In the genomic region with DNA sequence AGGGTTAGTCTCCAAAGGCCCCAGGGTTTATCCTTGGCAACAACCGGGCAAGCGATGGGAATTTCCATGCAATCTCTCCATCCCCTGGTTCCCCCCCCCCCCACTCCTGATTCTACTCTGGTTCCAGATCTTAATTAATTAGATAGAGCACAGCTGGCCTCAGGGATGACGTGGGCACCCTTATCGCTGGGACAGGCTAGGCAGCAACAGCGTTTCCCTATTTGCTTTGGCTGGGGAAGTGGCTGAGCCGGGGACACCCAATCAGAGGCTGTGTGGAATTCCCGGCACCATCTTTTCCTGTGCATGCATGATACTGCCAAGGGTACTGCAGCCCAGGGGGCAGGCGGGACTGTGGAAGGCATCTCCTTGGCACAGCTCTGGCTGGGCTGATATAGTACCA, we compare ENCODE assay signal across 11 mouse cellular contexts. TPM values are rescaled to one million over a fixed set of nuclear protein-coding genes. Genes with fewer than 3 reads are reported as not detected.
A peak's percentile ranks its signal among the peaks of the same experiment; 100 is the strongest.
DNase-seq lines count a peak whose midpoint lies in the region; ATAC-seq and TF ChIP-seq lines count a peak whose summit lies in the region.
"Had no signal": no experiment of that assay in that cellular context is flagged by ENCODE, and none has a peak within 500 bp of the region (broad histone marks: within the 10 kb centered on the region; RNA-seq: fewer than 3 reads in every experiment).

No protein-coding gene starts in this region.

- peak overlapping the region; percentile 91 for H3K4me2 ChIP-seq in kidney, embryonic 16.5 days (replicated peaks; ENCODE audit: low read depth, low read length)
- H3K4me2 ChIP-seq: liver, embryonic 11.5 days had no signal

- 0 out of 2 replicates have a peak, but pooled peaks cover 5% of the 10 kb centered on the region for H3K27me3 ChIP-seq in heart, embryonic 10.5 days (ENCODE audit: insufficient read depth, poor library complexity, severe bottlenecking)
- 0 out of 2 replicates have a peak, but pooled peaks cover 3% of the 10 kb centered on the region for H3K27me3 ChIP-seq in kidney, embryonic 16.5 days (ENCODE audit: insufficient read depth, low read length)

- peaks cover 20% of the 10 kb centered on the region; the same call in 1 of the 2 replicates for H3K36me3 ChIP-seq in heart, embryonic 10.5 days
- H3K36me3 ChIP-seq in kidney, embryonic 16.5 days (ENCODE audit: insufficient read depth, low read length) = peaks cover 11% of the 10 kb centered on the region
- H3K36me3 ChIP-seq: G1E had no signal

- H3K9ac ChIP-seq in kidney, embryonic 16.5 days (replicated peaks; ENCODE audit: low read length) = no peak overlapping the region

- no peaks in the 10 kb centered on the region for H3K9me3 ChIP-seq in heart, embryonic 10.5 days
- H3K9me3 ChIP-seq in kidney, embryonic 16.5 days (ENCODE audit: low read length) = no peaks in the 10 kb centered on the region
- H3K9me3 ChIP-seq: midbrain, embryonic 10.5 days had no signal

- peaks cover 34% of the 10 kb centered on the region for H3K4me1 ChIP-seq in heart, embryonic 10.5 days
- peaks cover 21% of the 10 kb centered on the region for H3K4me1 ChIP-seq in kidney, embryonic 16.5 days (ENCODE audit: insufficient read depth, low read length)

- H3K27ac ChIP-seq in layer of hippocampus, adult 2 months = no peak overlapping the region
- H3K27ac ChIP-seq in heart, embryonic 10.5 days = no peak overlapping the region
- H3K27ac ChIP-seq in kidney, embryonic 16.5 days (ENCODE audit: low read length) = no peak overlapping the region
- H3K27ac ChIP-seq: midbrain, embryonic 10.5 days had no signal

- no peak for DNase-seq in layer of hippocampus, adult 2 months (ENCODE audit: low spot score in 2 of 2)
- no peak for DNase-seq in layer of hippocampus, adult 11-12 months (ENCODE audit: low spot score)
- peak; percentile 35 for DNase-seq in brain, embryonic 14.5 days (ENCODE audit: low read depth)
- DNase-seq in heart, embryonic 10.5 days (ENCODE audit: low spot score) = peak; percentile 73
- DNase-seq in cerebellum, adult 9-11 months = no peak
- no peak for DNase-seq in frontal cortex, adult 2 months (ENCODE audit: extremely low spot score in 1 of 2, low spot score in 1 of 2)
- DNase-seq in urinary bladder, postnatal 36 days (ENCODE audit: low spot score in 2 of 2) = no peak

- no peak overlapping the region for H3K4me3 ChIP-seq in layer of hippocampus, adult 2 months
- H3K4me3 ChIP-seq in heart, embryonic 10.5 days = no peak overlapping the region
- no peak overlapping the region for H3K4me3 ChIP-seq in kidney, embryonic 16.5 days (ENCODE audit: low read length)
- H3K4me3 ChIP-seq: midbrain, embryonic 10.5 days had no signal

- TF ChIP-seq CTCF in layer of hippocampus, adult 2 months (conservative IDR thresholded peaks at IDR 0.05) = peak; percentile 30
- TF ChIP-seq CTCF in brain, embryonic 14.5 days (IDR thresholded peaks at IDR 0.05; ENCODE audit: borderline replicate concordance, extremely low read depth, insufficient read depth, insufficient read length) = no peak

- WGBS in heart, embryonic 10.5 days = 67% methylated on average over 8 of the region's 8 CpGs
- WGBS in kidney, embryonic 16.5 days = 78% methylated on average over 8 of the region's 8 CpGs

- ATAC-seq in kidney, embryonic 16.5 days (ENCODE audit: low FRiP score, low TSS enrichment) = no peak

- no peak for TF ChIP-seq POLR2A in brain, embryonic 14.5 days (IDR thresholded peaks at IDR 0.05; ENCODE audit: borderline replicate concordance, extremely low read depth, insufficient read depth, insufficient read length, poor library complexity, severe bottlenecking)

RNA-seq across cellular contexts. Expression of a gene that starts 2.7 kb away (rescaled TPM):
- 10 to 100 TPM; 64.9 to 77.6 TPM for total RNA-seq in layer of hippocampus, adult 2 months (2021)
- polyA plus RNA-seq in brain, embryonic 14.5 days (2012; rRNA removed) = 61.5 and 80.8 TPM in 2 replicates
- polyA plus RNA-seq in heart, embryonic 10.5 days (2016; fragmentation: Nextera tagmentation; extraction: Ambion mirVana) = 45.7 and 54.9 TPM in 2 replicates
- polyA plus RNA-seq in kidney, embryonic 16.5 days (2015; fragmentation: Nextera tagmentation; extraction: Ambion mirVana) = 98.3 and 108 TPM in 2 replicates
- 48.4 and 53.9 TPM in 2 replicates for polyA plus RNA-seq in frontal cortex, adult 2 months (2012; rRNA removed)
- total RNA-seq: G1E had no signal
- polyA plus RNA-seq: G1E had no signal

RNA-seq across cellular contexts. Expression of a gene that starts 29.7 kb away (rescaled TPM):
- 100 to 1,000 TPM; 395 to 419 TPM for total RNA-seq in layer of hippocampus, adult 2 months (2021)
- polyA plus RNA-seq in brain, embryonic 14.5 days (2012; rRNA removed) = 338 and 358 TPM in 2 replicates
- polyA plus RNA-seq in heart, embryonic 10.5 days (2016; fragmentation: Nextera tagmentation; extraction: Ambion mirVana) = 144 and 161 TPM in 2 replicates
- polyA plus RNA-seq in kidney, embryonic 16.5 days (2015; fragmentation: Nextera tagmentation; extraction: Ambion mirVana) = 205 and 210 TPM in 2 replicates
- 359 and 411 TPM in 2 replicates for polyA plus RNA-seq in frontal cortex, adult 2 months (2012; rRNA removed)

Comparison
In these comparisons a context has a peak if more than half of its experiments do, and no peak if none do; other contexts are left out.
1. DNase-seq: peak in brain, embryonic 14.5 days (single experiment) and heart, embryonic 10.5 days (single experiment); none in layer of hippocampus, adult 2 months (0 of 2), layer of hippocampus, adult 11-12 months (single experiment), cerebellum, adult 9-11 months (single experiment), frontal cortex, adult 2 months (0 of 2) and urinary bladder, postnatal 36 days (0 of 2).